Mouse (Mus musculus): ENCODE measurements around the gene Rpl11. TPM values are rescaled to one million over a fixed set of nuclear protein-coding genes. Genes with fewer than 3 reads are reported as not detected.
A peak's percentile ranks its signal among the peaks of the same experiment; 100 is the strongest.

Gene Rpl11
- polyA plus RNA-seq, 1 experiment from 2014 or later, result 410 TPM

DNA sequence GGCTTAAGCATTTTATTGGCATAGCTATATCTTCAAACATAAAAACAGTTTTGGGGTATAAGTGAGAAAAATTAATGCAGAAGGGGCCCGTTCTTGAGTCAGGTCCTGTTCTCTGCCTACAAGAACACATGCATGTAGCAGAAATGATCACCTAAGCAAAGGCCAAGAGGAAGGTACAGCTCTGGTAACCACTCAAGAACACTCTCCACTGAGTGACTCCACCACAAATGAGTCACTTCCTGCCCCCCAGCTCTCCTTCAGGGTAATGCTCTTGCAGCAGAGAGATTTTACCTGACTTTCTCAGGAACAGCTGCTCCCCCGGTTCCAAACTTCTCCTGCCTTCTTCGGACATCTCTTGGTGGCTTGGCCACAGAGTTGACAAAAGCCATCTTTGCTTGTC, 46.4 kb downstream of the Rpl11 start:
- 93% methylated on average over 3 of the region's 3 CpGs for WGBS
- Histone ChIP-seq H3K4me3 (ENCODE audit: low read depth, low read length) (no peak overlapping the region), H3K4me2 (ENCODE audit: low read depth) (no peak overlapping the region), H3K9ac (ENCODE audit: low read length) (no peak overlapping the region), H3K9me3 (ENCODE audit: control insufficient read depth, low read length) (no peaks in the 10 kb centered on the region), H3K36me3 (ENCODE audit: control insufficient read depth, insufficient read depth, low read length) (peaks cover 41% of the 10 kb centered on the region), H3K27me3 (ENCODE audit: control insufficient read depth, insufficient read depth, low read length) (no peaks in the 10 kb centered on the region), H3K4me1 (ENCODE audit: control insufficient read depth, insufficient read depth, low read length) (no peaks in the 10 kb centered on the region), H3K27ac (ENCODE audit: low read depth, low read length) (no peak overlapping the region)
- DNase-seq (ENCODE audit: low spot score) (no peak), ATAC-seq (ENCODE audit: insufficient read depth, low FRiP score, low TSS enrichment) (no peak)

- Histone ChIP-seq H3K36me3 (ENCODE audit: control insufficient read depth, insufficient read depth, low read length) (peaks cover 28% of the 10 kb centered on the region), H3K9me3 (ENCODE audit: control insufficient read depth, low read length) (no peaks in the 10 kb centered on the region)
- WGBS, result 80% methylated on average over 2 of the region's 2 CpGs
Observed at GRCm38 (mm10) chr4:136004921-136005320, 48.3 kb downstream of the Rpl11 start.

DNA sequence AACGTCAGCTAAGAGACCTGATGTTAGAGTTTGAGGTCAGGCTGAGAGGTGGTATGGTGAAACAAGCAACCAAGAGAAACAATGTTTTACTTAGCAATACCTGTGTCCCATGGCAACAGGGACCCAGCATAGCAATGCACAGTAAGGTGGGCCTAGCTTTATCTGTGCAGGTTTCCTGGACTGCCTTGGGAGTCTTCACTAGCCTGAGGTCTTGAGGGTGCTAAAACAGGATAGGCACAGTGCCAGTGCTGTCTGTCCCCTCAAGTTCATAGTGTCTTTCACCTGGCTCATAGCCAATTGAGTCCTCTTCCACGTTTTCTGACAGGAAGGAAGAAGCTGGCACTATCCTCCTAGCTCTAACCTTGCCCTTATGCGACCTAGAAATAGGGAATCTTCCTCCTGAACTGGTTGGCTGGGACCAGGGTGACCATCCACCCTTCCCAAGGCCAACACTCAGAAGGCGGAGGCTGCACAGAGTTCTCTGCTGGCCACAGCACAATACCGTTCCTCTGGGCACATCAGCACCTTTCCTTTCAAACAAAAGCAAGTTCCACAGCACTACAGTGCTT, 49.0 kb downstream of the Rpl11 start:
- H3K27me3 ChIP-seq (ENCODE audit: control insufficient read depth, insufficient read depth, low read length), result no peaks in the 10 kb centered on the region
- H3K36me3 ChIP-seq (ENCODE audit: control insufficient read depth, insufficient read depth, low read length), result peaks cover 26% of the 10 kb centered on the region
- H3K9me3 ChIP-seq (ENCODE audit: control insufficient read depth, low read length), result no peaks in the 10 kb centered on the region
- no peak overlapping the region for H3K4me3 ChIP-seq (ENCODE audit: low read depth, low read length)
- no peak overlapping the region for H3K9ac ChIP-seq (ENCODE audit: low read length)
- no peaks in the 10 kb centered on the region for H3K4me1 ChIP-seq (ENCODE audit: control insufficient read depth, insufficient read depth, low read length)
- no peak overlapping the region for H3K27ac ChIP-seq (ENCODE audit: low read depth, low read length)
- DNase-seq (ENCODE audit: low spot score), result no peak
- no peak for ATAC-seq (ENCODE audit: insufficient read depth, low FRiP score, low TSS enrichment)
- no peak overlapping the region for H3K4me2 ChIP-seq (ENCODE audit: low read depth)
- 87% methylated on average over 5 of the region's 5 CpGs for WGBS

More at GRCm38 (mm10) chr4:136004921-136005320, 48.3 kb downstream of the Rpl11 start:
- DNase-seq (ENCODE audit: low spot score) (no peak), ATAC-seq (ENCODE audit: insufficient read depth, low FRiP score, low TSS enrichment) (no peak)
- Histone ChIP-seq H3K27ac (ENCODE audit: low read depth, low read length) (no peak overlapping the region), H3K4me1 (ENCODE audit: control insufficient read depth, insufficient read depth, low read length) (no peaks in the 10 kb centered on the region), H3K9ac (ENCODE audit: low read length) (no peak overlapping the region), H3K4me2 (ENCODE audit: low read depth) (no peak overlapping the region), H3K27me3 (ENCODE audit: control insufficient read depth, insufficient read depth, low read length) (no peaks in the 10 kb centered on the region), H3K4me3 (ENCODE audit: low read depth, low read length) (no peak overlapping the region)

- Histone ChIP-seq H3K9me3 (ENCODE audit: control insufficient read depth, low read length) (no peaks in the 10 kb centered on the region), H3K4me3 (ENCODE audit: low read depth, low read length) (no peak overlapping the region), H3K27me3 (ENCODE audit: control insufficient read depth, insufficient read depth, low read length) (no peaks in the 10 kb centered on the region), H3K36me3 (ENCODE audit: control insufficient read depth, insufficient read depth, low read length) (no peaks in the 10 kb centered on the region), H3K9ac (ENCODE audit: low read length) (no peak overlapping the region), H3K27ac (ENCODE audit: low read depth, low read length) (no peak overlapping the region), H3K4me1 (ENCODE audit: control insufficient read depth, insufficient read depth, low read length) (no peaks in the 10 kb centered on the region), H3K4me2 (ENCODE audit: low read depth) (no peak overlapping the region)
- DNase-seq (ENCODE audit: low spot score), result no peak
- no peak for ATAC-seq (ENCODE audit: insufficient read depth, low FRiP score, low TSS enrichment)
- 89% methylated on average over 4 of the region's 4 CpGs for WGBS
Observed at GRCm38 (mm10) chr4:135995118-135995517, 58.1 kb downstream of the Rpl11 start.

DNA sequence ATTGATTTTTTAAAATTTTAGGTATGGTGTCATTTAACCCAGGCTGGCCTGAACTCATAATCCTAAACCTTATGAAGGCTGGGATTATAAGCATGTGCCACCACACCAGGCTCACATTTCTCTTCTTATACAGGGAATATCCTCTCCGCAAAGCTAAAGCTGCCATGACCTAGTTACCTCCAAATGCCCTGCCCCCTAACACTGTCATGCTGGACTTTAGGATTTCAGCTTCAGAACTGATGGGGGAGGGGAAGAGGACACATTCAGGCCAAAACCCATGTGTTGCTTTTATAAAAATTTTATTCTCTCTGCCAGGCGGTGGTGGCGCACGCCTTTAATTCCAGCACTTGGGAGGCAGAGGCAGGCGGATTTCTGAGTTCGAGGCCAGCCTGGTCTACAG, 59.3 kb downstream of the Rpl11 start:
- no peak overlapping the region for H3K9ac ChIP-seq (ENCODE audit: low read length)
- WGBS, result 95% methylated on average over 6 of the region's 6 CpGs
- H3K27ac ChIP-seq (ENCODE audit: low read depth, low read length), result no peak overlapping the region
- H3K4me2 ChIP-seq (ENCODE audit: low read depth), result no peak overlapping the region
- H3K27me3 ChIP-seq (ENCODE audit: control insufficient read depth, insufficient read depth, low read length), result no peaks in the 10 kb centered on the region
- no peaks in the 10 kb centered on the region for H3K36me3 ChIP-seq (ENCODE audit: control insufficient read depth, insufficient read depth, low read length)
- H3K9me3 ChIP-seq (ENCODE audit: control insufficient read depth, low read length), result no peaks in the 10 kb centered on the region
- DNase-seq (ENCODE audit: low spot score) (no peak), ATAC-seq (ENCODE audit: insufficient read depth, low FRiP score, low TSS enrichment) (no peak)
- H3K4me1 ChIP-seq (ENCODE audit: control insufficient read depth, insufficient read depth, low read length), result no peaks in the 10 kb centered on the region
- no peak overlapping the region for H3K4me3 ChIP-seq (ENCODE audit: low read depth, low read length)

DNA sequence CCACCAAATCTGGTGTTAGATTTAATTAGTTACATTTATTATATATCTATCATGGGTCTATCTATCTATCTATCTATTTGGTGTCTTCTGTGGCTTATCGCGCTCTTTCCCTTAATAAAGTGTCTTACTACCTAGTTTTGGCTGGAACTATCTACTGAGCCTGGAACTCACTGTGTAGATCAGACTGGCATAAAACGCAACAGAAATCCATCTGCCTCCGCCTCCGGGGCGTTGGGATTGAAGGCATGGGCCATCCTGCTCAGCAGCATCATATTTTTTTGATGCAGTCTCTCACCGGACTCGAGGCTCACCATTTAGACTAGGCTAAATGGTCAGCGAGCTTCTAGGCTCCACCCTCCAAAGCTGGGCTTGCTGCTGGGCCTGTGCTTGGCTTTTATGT, 65.5 kb downstream of the Rpl11 start:
- no peak for ATAC-seq (ENCODE audit: insufficient read depth, low FRiP score, low TSS enrichment)
- 71% methylated on average over 9 of the region's 9 CpGs for WGBS
- H3K36me3 ChIP-seq (ENCODE audit: control insufficient read depth, insufficient read depth, low read length), result no peaks in the 10 kb centered on the region; the same call in 1 of the 2 replicates
- peak overlapping the region; percentile 62 for H3K4me3 ChIP-seq (ENCODE audit: low read depth, low read length)
- H3K27ac ChIP-seq (ENCODE audit: low read depth, low read length), result peak overlapping the region; percentile 64
- peak overlapping the region; percentile 93 for H3K9ac ChIP-seq (ENCODE audit: low read length)
- no peak for DNase-seq (ENCODE audit: low spot score)
- H3K9me3 ChIP-seq (ENCODE audit: control insufficient read depth, low read length), result no peaks in the 10 kb centered on the region
- peak overlapping the region; percentile 78 for H3K4me2 ChIP-seq (ENCODE audit: low read depth)
- no peaks in the 10 kb centered on the region for H3K27me3 ChIP-seq (ENCODE audit: control insufficient read depth, insufficient read depth, low read length)
- H3K4me1 ChIP-seq (ENCODE audit: control insufficient read depth, insufficient read depth, low read length), result peaks cover 7% of the 10 kb centered on the region; the same call in 1 of the 2 replicates

DNA sequence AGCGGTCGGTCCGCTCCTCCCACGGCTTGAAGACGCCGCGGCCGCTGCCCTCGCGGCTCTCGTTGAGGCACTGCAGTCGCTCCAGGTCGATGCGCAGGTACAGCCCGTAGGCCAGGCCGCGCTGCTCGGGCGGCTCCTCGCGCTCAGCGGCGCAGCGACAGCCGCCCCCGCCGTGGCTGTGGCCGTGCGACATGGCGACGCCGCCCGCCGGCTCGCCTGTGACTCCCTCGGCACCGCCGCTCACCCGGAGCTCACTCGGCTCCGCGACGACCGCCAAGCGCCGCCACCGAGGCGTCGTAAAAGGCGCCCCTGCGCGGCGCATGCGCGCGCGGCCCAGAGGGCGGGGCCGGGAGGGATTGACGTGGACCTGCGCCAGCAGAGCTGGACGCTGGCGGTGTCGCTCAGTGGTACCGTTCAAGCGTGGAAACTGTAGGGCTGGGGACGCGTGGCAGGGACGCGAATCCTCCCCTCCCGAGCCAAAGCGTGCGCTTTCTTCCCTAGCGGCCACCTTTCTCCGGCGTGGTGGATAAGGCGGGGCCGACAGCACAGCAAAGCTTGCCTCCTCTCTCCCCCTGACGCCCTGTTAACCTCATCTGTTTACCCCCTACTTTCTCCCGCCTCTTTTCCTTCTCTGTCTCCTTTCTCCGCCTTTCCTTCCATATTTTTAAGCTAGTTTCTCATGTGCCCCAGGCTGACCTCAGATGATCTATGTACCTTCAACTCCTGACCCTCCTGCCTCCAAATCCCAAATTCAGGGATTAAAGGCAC, 66.1 kb downstream of the Rpl11 start, which contains the start of gene Pithd1:
Gene Pithd1 (minus strand): TSS at position 322 of the 768 bp plus-strand sequence.
- 0% methylated on average over 81 of the region's 81 CpGs for WGBS

DNA sequence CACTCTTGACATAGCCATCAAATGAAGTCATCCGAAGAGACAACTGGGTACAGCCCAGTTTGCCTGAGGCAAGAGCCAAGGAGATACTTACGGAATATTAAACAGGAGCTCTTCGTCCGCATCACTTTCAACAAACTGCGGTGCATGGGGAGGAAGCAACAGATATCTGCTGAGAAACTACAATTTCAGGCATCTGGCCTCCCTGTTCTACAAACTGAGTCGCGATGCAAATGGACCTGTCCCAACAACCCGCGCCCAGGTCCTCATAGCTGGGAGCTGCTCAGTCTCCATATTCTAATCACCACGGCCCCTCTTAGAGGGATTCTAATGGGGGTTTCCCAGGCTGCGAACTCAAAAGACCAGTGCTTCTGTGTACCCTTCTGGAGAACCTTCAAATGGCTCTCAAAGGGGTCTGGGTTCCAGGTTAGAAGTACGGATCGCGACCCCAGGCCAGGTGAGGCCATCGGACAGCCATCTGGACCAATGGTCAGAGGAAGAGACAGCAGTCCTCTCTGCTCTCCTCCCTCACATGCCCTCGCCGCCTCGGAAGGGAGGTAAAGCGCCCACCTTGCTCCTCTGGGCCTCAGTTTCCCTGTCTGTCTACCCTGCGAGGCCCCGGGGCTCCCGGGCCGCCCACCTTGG, 66.8 kb downstream of the Rpl11 start:
- Histone ChIP-seq H3K9ac (ENCODE audit: low read length) (peak overlapping the region; percentile 93), H3K27me3 (ENCODE audit: control insufficient read depth, insufficient read depth, low read length) (no peaks in the 10 kb centered on the region), H3K4me3 (ENCODE audit: low read depth, low read length) (peak overlapping the region; percentile 62), H3K27ac (ENCODE audit: low read depth, low read length) (peak overlapping the region; percentile 36), H3K36me3 (ENCODE audit: control insufficient read depth, insufficient read depth, low read length) (no peaks in the 10 kb centered on the region; the same call in 1 of the 2 replicates), H3K4me1 (ENCODE audit: control insufficient read depth, insufficient read depth, low read length) (peaks cover 7% of the 10 kb centered on the region; the same call in 1 of the 2 replicates), H3K4me2 (ENCODE audit: low read depth) (peak overlapping the region; percentile 78), H3K9me3 (ENCODE audit: control insufficient read depth, low read length) (no peaks in the 10 kb centered on the region)
- WGBS, result 8% methylated on average over 23 of the region's 23 CpGs
- DNase-seq (ENCODE audit: low spot score), result no peak
- 0 out of 2 replicates have a peak, but pooled peaks have one; percentile 13 for ATAC-seq (ENCODE audit: insufficient read depth, low FRiP score, low TSS enrichment)

More for the DNA sequence above, 66.1 kb downstream of the Rpl11 start, which contains the start of gene Pithd1:
- H3K4me2 ChIP-seq (ENCODE audit: low read depth), result peak within 1 kb of the TSS; percentile 78
- peaks cover 7% of the 10 kb centered on the region; the same call in 1 of the 2 replicates for H3K4me1 ChIP-seq (ENCODE audit: control insufficient read depth, insufficient read depth, low read length)
- ATAC-seq (ENCODE audit: insufficient read depth, low FRiP score, low TSS enrichment) (peak; percentile 90), DNase-seq (ENCODE audit: low spot score) (peak; percentile 96)
- H3K9me3 ChIP-seq (ENCODE audit: control insufficient read depth, low read length), result no peaks in the 10 kb centered on the region
- H3K9ac ChIP-seq (ENCODE audit: low read length), result peak within 1 kb of the TSS; percentile 93
- H3K4me3 ChIP-seq (ENCODE audit: low read depth, low read length), result peak within 1 kb of the TSS; percentile 62
- peak within 1 kb of the TSS; percentile 64 for H3K27ac ChIP-seq (ENCODE audit: low read depth, low read length)
- H3K27me3 ChIP-seq (ENCODE audit: control insufficient read depth, insufficient read depth, low read length), result no peaks in the 10 kb centered on the region
- no peaks in the 10 kb centered on the region; the same call in 1 of the 2 replicates for H3K36me3 ChIP-seq (ENCODE audit: control insufficient read depth, insufficient read depth, low read length)

Data from neural tube, embryonic 11.5 days (tissue).